Mouse (Mus musculus) erythroid progenitor cell, adult 5-6 weeks (primary cell): ENCODE results near the gene Txn2. TPM values are rescaled to one million over a fixed set of nuclear protein-coding genes. Genes with fewer than 3 reads are reported as not detected.

Experiments
- ATAC-seq: replicated peaks from 2 replicates; pipeline ENCODE4 v1.8.0; 2016; ENCODE audit warnings: moderate number of reproducible peaks, mild to moderate bottlenecking, moderate TSS enrichment, inconsistent platforms; ENCODE audit not compliant: poor library complexity, low FRiP score, severe bottlenecking
- total RNA-seq, 2 experiments: library from RNA; stranded (forward) in 1 of 2; stranded (reverse) in 1 of 2; fragments of 150-400 nt in 1 of 2; fragments of 186-747, 209-891 nt in 1 of 2; gene quantifications; 2 replicates each; pipeline versions ENCODE4 v1.2.3 to v1.2.4; 2015 to 2017; ENCODE audit warnings: low replicate concordance in 2 of 2

The Txn2 gene
- total RNA-seq (2015; ENCODE audit: low replicate concordance) (151 and 152 TPM in 2 replicates), total RNA-seq (2017; ENCODE audit: low replicate concordance) (30.3 and 35.2 TPM in 2 replicates)

GRCm38 (mm10) chr15:77928673-77929331 lies at the start of gene Txn2:
Txn2 (minus strand) TSS chr15:77929006.
- ATAC-seq: peak; percentile 83

DNA sequence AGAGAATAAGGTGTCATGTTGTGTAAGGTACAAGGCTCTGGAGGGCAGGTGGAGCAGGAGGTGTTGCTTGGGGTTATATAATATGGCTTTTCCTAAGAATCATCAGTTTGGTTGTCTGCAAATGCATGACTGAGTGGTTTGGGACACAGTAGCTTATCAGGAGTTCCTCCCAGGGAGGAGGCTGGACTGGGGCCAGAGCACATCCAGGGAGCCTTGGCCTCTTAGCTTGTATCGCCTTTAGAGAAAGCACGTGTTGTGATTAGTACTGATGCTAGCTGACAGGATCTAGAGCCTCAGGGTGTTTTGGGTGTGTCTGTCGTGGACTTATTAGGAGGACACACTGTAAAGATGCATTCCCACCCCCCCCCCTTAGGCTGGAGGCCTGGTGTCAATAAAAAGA lies 48.9 kb upstream of the Txn2 start:
- ATAC-seq: peak; percentile 76

GRCm38 (mm10) chr15:77974165-77974841 lies 45.5 kb upstream of the Txn2 start:
- 0 out of 2 replicates have a peak, but pooled peaks have one; percentile 7 for ATAC-seq

GRCm38 (mm10) chr15:77970470-77971292 lies 41.9 kb upstream of the Txn2 start, which contains the start of gene Eif3d:
Eif3d (minus strand) TSS chr15:77970813.
- peak; percentile 86 for ATAC-seq

DNA sequence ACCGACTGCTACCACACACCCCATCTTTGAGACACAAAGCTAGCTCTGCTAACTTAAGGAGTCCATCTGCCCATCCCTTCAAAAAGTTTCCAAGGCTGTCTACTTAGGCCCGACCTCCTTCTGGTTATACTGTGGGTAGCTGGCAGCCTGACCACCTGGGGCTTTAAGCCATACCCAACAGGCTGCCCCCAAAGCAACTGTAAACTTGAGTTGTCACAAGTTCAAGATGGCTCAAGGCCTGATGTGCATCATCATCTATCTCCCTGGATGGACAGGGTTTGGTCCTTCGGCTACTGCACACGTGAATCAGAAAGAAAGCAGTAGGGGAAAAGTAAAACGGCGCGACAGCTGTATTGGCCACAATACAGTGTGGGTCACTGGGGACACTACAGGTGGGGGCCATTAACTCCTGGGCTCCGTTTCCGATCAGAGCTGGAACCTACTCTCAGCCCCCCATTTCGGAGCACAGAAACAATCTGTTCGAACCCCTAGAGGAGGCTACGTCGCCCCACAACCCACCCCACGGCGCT lies 41.2 kb upstream of the Txn2 start:
- ATAC-seq: no peak; the same call in 1 of the 2 replicates

- peak; percentile 49 for ATAC-seq
Observed at GRCm38 (mm10) chr15:77965117-77965528, 36.3 kb upstream of the Txn2 start.

DNA sequence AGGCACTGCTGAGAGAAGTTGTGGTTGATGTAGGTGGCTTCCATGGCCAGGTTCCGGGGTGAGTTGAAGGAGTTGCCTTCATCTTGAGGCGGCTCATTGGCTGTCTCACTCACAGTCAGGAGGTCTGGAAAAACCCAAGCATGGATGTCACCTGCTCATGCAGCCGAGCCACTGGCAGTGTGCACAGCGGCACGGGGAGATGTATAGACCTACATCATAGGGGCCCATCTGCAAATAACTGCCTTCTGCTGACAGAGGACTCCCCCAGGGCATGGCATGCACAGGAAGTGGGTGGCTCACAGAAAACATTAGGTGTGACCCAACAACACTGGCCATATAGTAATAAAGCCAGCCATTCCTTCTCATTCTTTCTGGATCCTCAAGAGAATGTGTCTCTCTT lies 33.6 kb upstream of the Txn2 start:
- ATAC-seq: no peak

- no peak for ATAC-seq
Observed at GRCm38 (mm10) chr15:77960693-77961092, 31.9 kb upstream of the Txn2 start.

DNA sequence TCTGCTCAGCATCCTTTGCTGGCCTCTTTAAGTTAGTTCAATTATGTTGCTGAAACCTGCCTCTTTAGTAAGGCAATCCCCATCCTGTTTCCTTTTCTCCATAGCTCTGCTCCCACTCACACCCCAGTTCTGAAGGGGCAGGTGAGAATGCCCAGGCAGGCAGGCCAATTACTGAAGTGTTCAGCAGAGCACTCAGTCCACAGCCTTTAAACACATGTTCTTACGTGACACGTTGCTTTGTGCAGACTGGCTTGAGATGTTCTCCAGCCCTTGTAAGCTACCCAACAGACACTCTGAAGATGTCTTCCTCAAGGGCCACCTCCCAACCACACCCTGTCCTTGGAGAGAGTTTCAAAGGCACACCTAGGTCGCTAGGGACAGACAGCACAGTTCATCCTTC lies 29.3 kb upstream of the Txn2 start:
- ATAC-seq: no peak

GRCm38 (mm10) chr15:77957625-77958024 lies 28.8 kb upstream of the Txn2 start:
- ATAC-seq: no peak

DNA sequence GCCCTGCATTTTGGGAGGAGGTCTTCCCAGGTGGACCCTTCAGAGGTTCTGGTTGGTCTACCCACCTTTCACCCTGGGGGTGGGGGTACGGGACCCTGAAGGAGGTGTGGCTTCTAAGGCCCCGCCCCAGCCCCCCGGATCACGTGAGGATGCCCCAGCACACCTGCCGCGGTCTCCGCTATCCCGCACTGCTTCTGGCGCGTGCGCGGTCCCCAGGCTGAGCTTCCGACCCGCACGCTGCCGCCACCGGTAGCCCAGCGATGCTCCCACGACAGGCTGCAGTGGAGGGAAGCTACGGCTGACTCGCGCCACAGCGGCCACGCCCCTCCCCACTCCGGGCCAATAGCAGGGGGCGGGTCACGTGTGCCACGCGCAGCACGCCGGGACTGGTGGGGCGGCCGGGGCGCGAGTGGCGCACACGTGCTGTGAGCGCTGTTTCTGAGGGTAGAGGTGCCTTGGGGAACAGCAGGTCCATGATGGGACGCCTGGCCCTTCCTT lies 27.6 kb upstream of the Txn2 start, which contains the start of gene Foxred2:
Gene Foxred2, minus strand, starts transcription at position 319 of the 498 bp plus-strand sequence.
- ATAC-seq: peak; percentile 73

- no peak for ATAC-seq
Observed at GRCm38 (mm10) chr15:77955440-77956403, 26.9 kb upstream of the Txn2 start.

DNA sequence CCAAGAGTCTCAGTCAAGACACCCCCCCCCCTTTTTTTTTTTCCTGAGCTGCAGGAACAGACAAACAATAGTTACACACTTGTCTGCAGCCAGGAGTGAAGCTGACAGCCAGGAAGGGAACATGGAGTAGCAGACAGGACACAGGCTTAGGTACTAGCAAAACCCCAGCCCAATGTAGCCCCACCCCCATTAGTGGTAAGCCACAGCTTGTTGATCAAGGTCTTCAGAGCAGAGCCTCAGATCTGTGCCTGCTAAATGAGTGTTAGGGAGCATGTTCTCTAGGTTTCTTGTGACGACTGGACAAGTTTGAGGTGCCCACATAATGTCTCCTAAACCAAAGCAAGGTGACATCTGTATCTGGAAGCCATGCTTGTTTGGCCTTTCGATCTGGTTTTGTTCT lies 25.6 kb upstream of the Txn2 start:
- no peak for ATAC-seq

GRCm38 (mm10) chr15:77952921-77953320 lies 24.1 kb upstream of the Txn2 start:
- no peak for ATAC-seq

DNA sequence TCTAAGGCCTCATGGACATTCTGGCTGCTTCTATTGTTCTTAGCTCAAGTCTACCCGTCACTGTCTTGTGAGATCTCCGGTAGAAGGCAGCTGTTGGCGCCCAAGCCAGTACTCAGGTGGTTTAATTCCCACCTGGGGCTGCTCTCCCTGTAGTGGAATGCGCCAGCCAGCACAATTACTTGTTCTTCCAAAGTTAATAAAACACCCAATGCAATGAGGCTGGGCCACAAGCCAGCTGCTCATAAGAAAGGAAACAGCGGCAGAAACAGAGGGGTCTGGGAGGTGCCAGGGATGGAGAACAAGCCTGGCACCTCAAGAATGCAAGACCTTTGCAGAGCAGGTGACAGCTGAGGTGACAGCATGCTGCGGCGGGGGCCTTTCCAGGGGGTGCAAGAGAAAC lies 20.3 kb upstream of the Txn2 start:
- no peak for ATAC-seq

DNA sequence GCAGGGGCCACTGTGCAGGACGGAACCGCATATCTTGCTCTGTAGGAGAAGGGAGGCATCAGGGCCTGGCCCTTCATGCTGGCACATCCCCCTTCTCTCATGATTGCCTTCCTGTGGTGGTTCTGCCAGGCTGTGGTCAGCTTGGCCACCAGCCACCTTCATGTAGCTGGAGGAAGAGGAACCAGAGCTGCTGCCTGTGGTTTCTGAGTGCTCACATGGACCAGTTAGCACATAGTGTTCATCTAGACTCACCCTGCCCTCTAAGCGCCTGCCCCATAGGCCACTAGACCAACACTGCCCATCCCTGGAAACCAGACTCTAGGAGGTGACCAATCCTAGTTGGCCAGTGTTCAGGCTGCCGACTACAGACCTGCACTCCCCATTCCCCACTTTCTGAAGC lies 16.9 kb upstream of the Txn2 start:
- no peak for ATAC-seq

- ATAC-seq: no peak
Observed at GRCm38 (mm10) chr15:77941563-77941962, 12.8 kb upstream of the Txn2 start.

GRCm38 (mm10) chr15:77938516-77938915 lies 9.7 kb upstream of the Txn2 start:
- ATAC-seq: no peak
